8 mouse cellular contexts compared by ENCODE assay signal in genomic region chr2:166022327-166022726, GRCm38 (mm10). TPM values are rescaled to one million over a fixed set of nuclear protein-coding genes. Genes with fewer than 3 reads are reported as not detected.
DNase-seq lines count a peak whose midpoint lies in the region; TF ChIP-seq lines count a peak whose summit lies in the region.

No protein-coding gene starts in this region.

- TF ChIP-seq RAD21 in CH12.LX (IDR thresholded peaks at IDR 0.05; ENCODE audit: low read depth, low read length) = no peak

- H3K36me3 ChIP-seq in kidney, adult 2 months (ENCODE audit: control insufficient read depth, insufficient read depth, low read length) = no peaks in the 10 kb centered on the region
- H3K36me3 ChIP-seq in CH12.LX (replicated peaks in 1 of 2; ENCODE audit: control insufficient read depth in 1 of 2, insufficient read depth in 1 of 2, low read length in 1 of 2) = no peaks in the 10 kb centered on the region

- H3K4me2 ChIP-seq in CH12.LX (ENCODE audit: insufficient read depth, low read depth, poor library complexity, severe bottlenecking) = peak overlapping the region; percentile 44

- no peaks in the 10 kb centered on the region for H3K9me3 ChIP-seq in CH12.LX (replicated peaks; ENCODE audit: low read length)

- no peaks in the 10 kb centered on the region for H3K27me3 ChIP-seq in kidney, adult 2 months (replicated peaks; ENCODE audit: control insufficient read depth, insufficient read depth, low read length)
- H3K27me3 ChIP-seq in CH12.LX (replicated peaks) = no peaks in the 10 kb centered on the region

- H3K4me3 ChIP-seq in kidney, adult 2 months (ENCODE audit: insufficient read depth, low read depth, low read length) = no peak overlapping the region
- peak overlapping the region in 1 of 3 experiments; percentile 0 for H3K4me3 ChIP-seq in CH12.LX (replicated peaks in 1 of 3; ENCODE audit: low read depth in 2 of 3, low read length in 2 of 3, poor library complexity in 1 of 3)

- in situ Hi-C loops in CH12.LX (cut with MboI; ENCODE audit: low pct_ligation_motif_present, low pct_unique_long_range_greater_than_20kb, low sequenced_read_pairs) = no loop called here

- H3K27ac ChIP-seq in kidney, adult 2 months (ENCODE audit: insufficient read depth, low read depth, low read length) = peak overlapping the region; percentile 81
- no peak overlapping the region for H3K27ac ChIP-seq in CH12.LX (ENCODE audit: insufficient read depth, low read depth)

- H3K4me1 ChIP-seq in kidney, adult 2 months (ENCODE audit: control insufficient read depth, insufficient read depth, low read length) = peaks cover 52% of the 10 kb centered on the region
- peaks cover 11 to 87% of the 10 kb centered on the region in 2 experiments for H3K4me1 ChIP-seq in CH12.LX (ENCODE audit: control insufficient read depth in 1 of 2, insufficient read depth in 2 of 2)

- peaks cover 82% of the 10 kb centered on the region for H3K79me2 ChIP-seq in CH12.LX (replicated peaks; ENCODE audit: control insufficient read depth, extremely low read depth, insufficient read depth, poor library complexity, severe bottlenecking)

- no peak overlapping the region for H3K9ac ChIP-seq in CH12.LX (ENCODE audit: insufficient read depth, low read depth)

- TF ChIP-seq EP300 in CH12.LX (IDR thresholded peaks at IDR 0.05; ENCODE audit: low read length) = no peak

- WGBS in kidney, adult 2 months = 11% methylated on average over 8 of the region's 8 CpGs

- dilution Hi-C loops in CH12.LX (cut with MboI; ENCODE audit: extremely low pct_ligation_motif_present, extremely low pct_unique_long_range_greater_than_20kb, low sequenced_read_pairs) = no loop called here

- no peak for TF ChIP-seq CTCF in kidney, adult 2 months (conservative IDR thresholded peaks at IDR 0.05; ENCODE audit: insufficient read depth, insufficient read length, low read depth, low read length)
- TF ChIP-seq CTCF in CH12.LX (conservative IDR thresholded peaks at IDR 0.05 in 1 of 2, IDR thresholded peaks at IDR 0.05 in 1 of 2; ENCODE audit: low read depth in 2 of 2, low read length in 2 of 2) = no peak

- DNase-seq in kidney, adult 2 months = peak; percentile 91
- no peak for DNase-seq in kidney, postnatal 4 days
- peak; percentile 64 for DNase-seq in CH12.LX (ENCODE audit: extremely low read depth)
- peak; percentile 63 for DNase-seq in brain, adult 2 months (ENCODE audit: low read depth, low spot score)
- DNase-seq in kidney, postnatal 36 days = peak; percentile 43 to 84
- no peak for DNase-seq in right cerebral cortex, adult 18-20 months
- DNase-seq in cerebellum, postnatal 4 days (ENCODE audit: low spot score in 2 of 2) = no peak
- DNase-seq in right cerebral cortex, postnatal 25 days = no peak

- TF ChIP-seq POLR2A in kidney, adult 2 months (IDR thresholded peaks at IDR 0.05; ENCODE audit: low read depth, low read length) = no peak
- TF ChIP-seq POLR2A in CH12.LX (IDR thresholded peaks at IDR 0.05; ENCODE audit: low read depth, low read length) = no peak

TF ChIP-seq in CH12.LX, 34 proteins besides CTCF, POLR2A, EP300 and RAD21:
- TF ChIP-seq MAZ (IDR thresholded peaks at IDR 0.05; ENCODE audit: low read depth, low read length) = no peak
- no peak for TF ChIP-seq BHLHE40 (IDR thresholded peaks at IDR 0.05; ENCODE audit: low read depth, low read length)
- TF ChIP-seq USF1 (IDR thresholded peaks at IDR 0.05; ENCODE audit: low read depth, low read length) = no peak
- peak; percentile 79 for TF ChIP-seq ZNF384 (IDR thresholded peaks at IDR 0.05; ENCODE audit: low read depth, low read length)
- no peak for TF ChIP-seq ZMIZ1 (IDR thresholded peaks at IDR 0.05; ENCODE audit: low read depth, low read length)
- no peak for TF ChIP-seq USF2 (conservative IDR thresholded peaks at IDR 0.05; ENCODE audit: low read depth, low read length)

RNA-seq across cellular contexts. Expression of gene Ncoa3, which starts 29.9 kb away (rescaled TPM):
- 36.3 and 42.0 TPM in 2 replicates for polyA plus RNA-seq in kidney, adult 2 months (2012; rRNA removed)
- total RNA-seq in CH12.LX (2012; rRNA removed) (17.1 and 19.0 TPM in 2 replicates), CH12.LX (2014; rRNA removed) (11.3 and 13.4 TPM in 2 replicates)
- 21.0 and 21.9 TPM in 2 replicates for polyA plus RNA-seq in CH12.LX (2012; ENCODE audit: insufficient read length, low read depth)

Comparison
In these comparisons a context has a peak if more than half of its experiments do, and no peak if none do; other contexts are left out.
1. DNase-seq: peak in kidney, adult 2 months (single experiment), CH12.LX (single experiment), brain, adult 2 months (single experiment) and kidney, postnatal 36 days (2 of 2); none in kidney, postnatal 4 days (0 of 2), right cerebral cortex, adult 18-20 months (single experiment), cerebellum, postnatal 4 days (0 of 2) and right cerebral cortex, postnatal 25 days (single experiment).